Mouse (Mus musculus): Measurements from ENCODE around the gene Ppp4r2. TPM values are rescaled to one million over a fixed set of nuclear protein-coding genes. Genes with fewer than 3 reads are reported as not detected.

Gene Ppp4r2
- total and polyA plus RNA-seq, 2 experiments from 2014 or later = 11.2 to 17.6 TPM

GRCm38 (mm10) chr6:100879607-100880006, 46.2 kb downstream of the Ppp4r2 start:
- 0 out of 2 replicates have a peak, but pooled peaks cover 5% of the 10 kb centered on the region for H3K9me3 ChIP-seq (replicated peaks; ENCODE audit: control insufficient read depth, low read length)
- no peak for DNase-seq (ENCODE audit: low spot score)
- 0 out of 2 replicates have a peak, but pooled peaks cover 5% of the 10 kb centered on the region for H3K27me3 ChIP-seq (ENCODE audit: control insufficient read depth, insufficient read depth, low read length)
- H3K4me2 ChIP-seq (ENCODE audit: low read depth, low read length) = no peak overlapping the region
- ATAC-seq (ENCODE audit: insufficient read depth, low read depth) = no peak
- no peak overlapping the region for H3K9ac ChIP-seq (replicated peaks; ENCODE audit: low read depth, low read length)
- no peaks in the 10 kb centered on the region for H3K4me1 ChIP-seq (ENCODE audit: control insufficient read depth, insufficient read depth)
- H3K36me3 ChIP-seq (replicated peaks; ENCODE audit: control insufficient read depth, insufficient read depth, low read length) = no peaks in the 10 kb centered on the region
- H3K27ac ChIP-seq (ENCODE audit: low read depth) = no peak overlapping the region
- TF ChIP-seq CTCF (IDR thresholded peaks at IDR 0.05; ENCODE audit: low read depth) (no peak), EP300 (IDR thresholded peaks at IDR 0.05; ENCODE audit: low read depth) (no peak)
- WGBS = 36% methylated on average over 10 of the region's 10 CpGs
- no peak overlapping the region for H3K4me3 ChIP-seq (ENCODE audit: low read depth, low read length)

DNA sequence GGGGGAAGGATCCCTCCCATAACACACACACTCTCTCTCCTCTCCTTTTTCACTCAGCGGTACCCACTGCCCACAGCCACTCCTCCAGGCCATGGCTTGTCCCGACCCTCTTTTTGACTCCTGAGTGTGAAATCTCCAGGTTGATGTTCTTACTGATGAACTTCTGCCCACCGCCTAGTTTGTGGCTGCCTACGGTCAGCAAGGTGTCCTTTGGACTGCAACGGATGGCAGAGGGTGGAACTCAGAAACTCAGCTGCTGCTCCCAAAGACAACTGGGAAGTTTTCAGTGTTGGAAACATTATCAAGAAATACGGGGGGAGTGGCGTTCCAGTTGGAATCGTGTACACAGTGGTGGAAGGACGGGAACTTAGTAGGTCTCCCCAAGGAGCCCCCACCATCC, 48.2 kb downstream of the Ppp4r2 start:
- WGBS = 75% methylated on average over 9 of the region's 9 CpGs
- Histone ChIP-seq H3K27ac (ENCODE audit: low read depth) (no peak overlapping the region), H3K9me3 (replicated peaks; ENCODE audit: control insufficient read depth, low read length) (0 out of 2 replicates have a peak, but pooled peaks cover 5% of the 10 kb centered on the region), H3K9ac (replicated peaks; ENCODE audit: low read depth, low read length) (no peak overlapping the region), H3K4me3 (ENCODE audit: low read depth, low read length) (no peak overlapping the region), H3K4me1 (ENCODE audit: control insufficient read depth, insufficient read depth) (no peaks in the 10 kb centered on the region), H3K4me2 (ENCODE audit: low read depth, low read length) (no peak overlapping the region), H3K36me3 (replicated peaks; ENCODE audit: control insufficient read depth, insufficient read depth, low read length) (no peaks in the 10 kb centered on the region), H3K27me3 (ENCODE audit: control insufficient read depth, insufficient read depth, low read length) (0 out of 2 replicates have a peak, but pooled peaks cover 5% of the 10 kb centered on the region)
- TF ChIP-seq EP300 (IDR thresholded peaks at IDR 0.05; ENCODE audit: low read depth) (no peak), CTCF (IDR thresholded peaks at IDR 0.05; ENCODE audit: low read depth) (no peak)
- no peak for DNase-seq (ENCODE audit: low spot score)
- no peak for ATAC-seq (ENCODE audit: insufficient read depth, low read depth)

DNA sequence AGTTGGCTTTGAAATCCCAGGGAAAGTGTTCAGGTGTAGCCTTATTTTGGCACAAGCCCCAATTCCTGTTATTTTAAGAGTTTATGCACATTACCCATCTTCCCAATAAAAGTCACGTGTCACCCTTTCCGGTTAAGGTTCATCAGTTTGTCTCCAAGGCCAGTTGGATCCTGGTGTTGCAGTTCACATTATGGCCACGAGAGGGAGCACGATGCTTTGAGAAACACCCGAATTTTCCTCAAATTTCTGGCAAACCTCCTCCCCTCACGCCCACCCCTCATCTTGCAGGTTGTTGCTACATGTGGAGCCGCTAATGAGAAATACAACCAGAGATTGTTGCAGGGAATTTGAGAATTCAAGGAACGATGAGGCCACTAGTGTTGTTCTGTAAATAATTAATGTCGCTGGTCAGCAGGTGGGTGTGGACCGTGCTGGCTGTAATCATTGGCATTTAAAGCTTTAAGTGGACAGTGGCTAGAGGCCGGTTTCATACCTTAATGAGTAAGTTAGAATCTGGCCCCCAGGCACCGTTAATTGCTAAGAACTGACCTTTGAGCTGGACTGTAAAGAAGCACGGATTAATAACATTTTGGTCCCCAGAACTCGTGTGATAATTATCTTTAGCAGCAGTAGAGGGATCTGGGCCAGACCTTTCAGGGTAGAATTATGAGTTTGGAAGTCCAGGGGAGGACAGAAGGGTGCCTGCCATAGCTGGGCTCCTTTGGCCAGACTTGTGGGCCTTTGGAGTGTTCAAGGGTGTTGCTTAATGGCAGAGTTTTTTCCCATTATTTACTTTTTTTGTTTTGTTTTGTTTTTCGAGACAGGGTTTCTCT, 49.2 kb downstream of the Ppp4r2 start:
- Histone ChIP-seq H3K4me2 (ENCODE audit: low read depth, low read length) (peak overlapping the region; percentile 54), H3K27me3 (ENCODE audit: control insufficient read depth, insufficient read depth, low read length) (0 out of 2 replicates have a peak, but pooled peaks cover 5% of the 10 kb centered on the region), H3K27ac (ENCODE audit: low read depth) (no peak overlapping the region), H3K4me1 (ENCODE audit: control insufficient read depth, insufficient read depth) (no peaks in the 10 kb centered on the region), H3K4me3 (ENCODE audit: low read depth, low read length) (peak overlapping the region; percentile 22; the same call in 1 of the 2 replicates), H3K9me3 (replicated peaks; ENCODE audit: control insufficient read depth, low read length) (0 out of 2 replicates have a peak, but pooled peaks cover 8% of the 10 kb centered on the region), H3K9ac (replicated peaks; ENCODE audit: low read depth, low read length) (no peak overlapping the region), H3K36me3 (replicated peaks; ENCODE audit: control insufficient read depth, insufficient read depth, low read length) (no peaks in the 10 kb centered on the region)
- DNase-seq (ENCODE audit: low spot score) (peak; percentile 40), ATAC-seq (ENCODE audit: insufficient read depth, low read depth) (no peak)
- WGBS = 18% methylated on average over 15 of the region's 15 CpGs
- no peak for TF ChIP-seq EP300 (IDR thresholded peaks at IDR 0.05; ENCODE audit: low read depth)
- TF ChIP-seq CTCF (IDR thresholded peaks at IDR 0.05; ENCODE audit: low read depth) = peak; percentile 75

GRCm38 (mm10) chr6:100883233-100883632, 49.8 kb downstream of the Ppp4r2 start:
- Histone ChIP-seq H3K9ac (replicated peaks; ENCODE audit: low read depth, low read length) (no peak overlapping the region), H3K36me3 (replicated peaks; ENCODE audit: control insufficient read depth, insufficient read depth, low read length) (no peaks in the 10 kb centered on the region), H3K27me3 (ENCODE audit: control insufficient read depth, insufficient read depth, low read length) (0 out of 2 replicates have a peak, but pooled peaks cover 5% of the 10 kb centered on the region), H3K4me1 (ENCODE audit: control insufficient read depth, insufficient read depth) (no peaks in the 10 kb centered on the region), H3K27ac (ENCODE audit: low read depth) (no peak overlapping the region), H3K4me2 (ENCODE audit: low read depth, low read length) (no peak overlapping the region), H3K4me3 (ENCODE audit: low read depth, low read length) (no peak overlapping the region), H3K9me3 (replicated peaks; ENCODE audit: control insufficient read depth, low read length) (0 out of 2 replicates have a peak, but pooled peaks cover 4% of the 10 kb centered on the region)
- 49% methylated on average over 12 of the region's 13 CpGs for WGBS
- TF ChIP-seq CTCF (IDR thresholded peaks at IDR 0.05; ENCODE audit: low read depth) (peak; percentile 51), EP300 (IDR thresholded peaks at IDR 0.05; ENCODE audit: low read depth) (no peak)
- DNase-seq (ENCODE audit: low spot score) (no peak), ATAC-seq (ENCODE audit: insufficient read depth, low read depth) (no peak)

- Histone ChIP-seq H3K36me3 (replicated peaks; ENCODE audit: control insufficient read depth, insufficient read depth, low read length) (no peaks in the 10 kb centered on the region), H3K4me2 (ENCODE audit: low read depth, low read length) (no peak overlapping the region), H3K9ac (replicated peaks; ENCODE audit: low read depth, low read length) (no peak overlapping the region), H3K4me1 (ENCODE audit: control insufficient read depth, insufficient read depth) (no peaks in the 10 kb centered on the region), H3K27me3 (ENCODE audit: control insufficient read depth, insufficient read depth, low read length) (0 out of 2 replicates have a peak, but pooled peaks cover 5% of the 10 kb centered on the region), H3K9me3 (replicated peaks; ENCODE audit: control insufficient read depth, low read length) (0 out of 2 replicates have a peak, but pooled peaks cover 4% of the 10 kb centered on the region), H3K4me3 (ENCODE audit: low read depth, low read length) (no peak overlapping the region), H3K27ac (ENCODE audit: low read depth) (no peak overlapping the region)
- DNase-seq (ENCODE audit: low spot score) (no peak), ATAC-seq (ENCODE audit: insufficient read depth, low read depth) (no peak)
- no peak for TF ChIP-seq EP300 (IDR thresholded peaks at IDR 0.05; ENCODE audit: low read depth)
- TF ChIP-seq CTCF (IDR thresholded peaks at IDR 0.05; ENCODE audit: low read depth) = no peak
- 88% methylated on average over 12 of the region's 12 CpGs for WGBS
Measured at GRCm38 (mm10) chr6:100884594-100885225, 51.3 kb downstream of the Ppp4r2 start.

All from heart, postnatal 0 days (tissue).